Mouse (Mus musculus): Measurements from ENCODE around the gene Rnd2. TPM values are rescaled to one million over a fixed set of nuclear protein-coding genes. Genes with fewer than 3 reads are reported as not detected.
"Not testable (repeated sequence)": the region's sequence is repeated elsewhere in the genome, so short reads cannot be mapped to it uniquely, and the experiment has no call there.

Gene Rnd2
- total RNA-seq, 2 experiments from 2014 or later: 2.8 to 3.0 TPM

DNA sequence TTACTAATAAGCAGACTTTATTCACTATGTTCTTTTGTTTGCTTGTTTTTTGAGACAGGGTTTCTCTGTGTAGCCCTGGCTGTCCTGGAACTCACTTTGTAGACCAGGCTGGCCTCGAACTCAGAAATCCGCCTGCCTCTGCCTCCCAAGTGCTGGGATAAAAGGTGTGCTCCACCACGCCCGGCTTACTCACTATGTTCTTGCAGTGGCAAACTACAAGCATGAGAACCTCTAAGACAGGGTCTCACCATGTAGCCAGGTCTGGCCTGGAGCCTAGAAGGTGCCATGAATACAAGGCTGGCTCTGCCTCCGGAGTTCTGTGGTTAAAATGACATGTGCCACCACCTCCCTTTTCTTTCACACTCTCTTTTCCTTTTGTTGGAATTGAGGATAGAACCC is 1.8 kb downstream of the Rnd2 start:
- DNase-seq; intact Hi-C loops (cut with DNase I): not testable (repeated sequence)

DNA sequence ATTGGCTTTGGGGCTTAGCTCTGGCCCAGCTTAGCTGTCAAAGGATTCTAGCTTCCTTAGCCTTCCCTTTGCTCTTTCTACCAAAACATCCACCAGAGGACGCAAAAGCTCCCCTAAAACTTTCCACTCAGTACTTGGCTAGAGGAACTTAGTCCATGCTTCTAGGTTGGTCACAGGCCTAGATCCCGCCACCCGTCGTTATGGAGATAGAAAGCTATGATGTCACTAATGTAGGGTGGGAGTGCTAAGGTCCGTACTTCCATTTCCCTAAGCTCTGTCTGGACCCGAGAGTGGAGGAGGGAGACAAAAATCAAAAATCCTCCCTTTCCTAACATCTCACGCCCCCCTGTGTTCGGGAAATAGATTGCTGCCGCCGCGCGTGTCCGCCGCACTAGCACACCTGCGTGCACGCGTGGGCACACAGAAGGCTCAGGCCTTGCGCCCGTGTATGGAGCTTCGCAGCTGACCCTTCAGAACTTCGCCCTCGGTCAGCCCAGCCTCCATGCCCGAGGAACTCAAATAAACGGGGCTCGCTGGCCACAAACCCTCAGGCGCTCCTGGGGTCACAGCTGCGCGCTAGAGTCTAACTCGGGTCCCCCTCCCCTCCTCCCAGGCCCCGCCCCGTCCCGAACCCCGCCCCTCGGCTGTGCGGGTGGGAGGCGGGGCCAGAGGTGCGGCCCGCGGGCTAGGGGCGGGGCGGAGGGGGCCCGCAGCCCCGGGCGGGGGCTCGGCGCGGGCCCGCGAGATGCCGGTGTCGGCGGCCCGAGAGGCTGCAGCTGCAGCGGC is 2.9 kb downstream of the Rnd2 start:
- intact Hi-C loops (cut with DNase I): no loop called here
- peak; percentile 54 to 56 for DNase-seq

DNA sequence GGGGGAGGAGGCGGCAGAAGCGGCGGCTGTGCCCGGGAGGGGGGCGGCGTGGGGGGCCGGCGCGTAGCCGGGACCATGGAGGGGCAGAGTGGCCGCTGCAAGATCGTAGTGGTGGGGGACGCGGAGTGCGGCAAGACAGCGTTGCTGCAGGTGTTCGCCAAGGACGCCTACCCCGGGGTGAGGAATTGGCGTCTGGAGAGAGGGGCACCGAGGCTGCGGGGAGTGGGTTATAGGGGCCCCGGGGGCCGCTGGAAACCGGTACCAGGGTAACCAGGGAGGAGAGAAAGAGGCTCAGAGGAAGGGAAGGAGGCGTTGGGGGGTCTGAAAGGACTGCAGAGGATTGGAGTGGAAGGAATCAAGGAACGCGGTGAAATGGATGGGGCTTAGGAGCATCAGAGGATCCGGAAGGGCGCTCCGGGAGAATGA is 3.5 kb downstream of the Rnd2 start:
- intact Hi-C loops (cut with DNase I): no loop called here
- DNase-seq: peak in 1 of 2 experiments; percentile 13

DNA sequence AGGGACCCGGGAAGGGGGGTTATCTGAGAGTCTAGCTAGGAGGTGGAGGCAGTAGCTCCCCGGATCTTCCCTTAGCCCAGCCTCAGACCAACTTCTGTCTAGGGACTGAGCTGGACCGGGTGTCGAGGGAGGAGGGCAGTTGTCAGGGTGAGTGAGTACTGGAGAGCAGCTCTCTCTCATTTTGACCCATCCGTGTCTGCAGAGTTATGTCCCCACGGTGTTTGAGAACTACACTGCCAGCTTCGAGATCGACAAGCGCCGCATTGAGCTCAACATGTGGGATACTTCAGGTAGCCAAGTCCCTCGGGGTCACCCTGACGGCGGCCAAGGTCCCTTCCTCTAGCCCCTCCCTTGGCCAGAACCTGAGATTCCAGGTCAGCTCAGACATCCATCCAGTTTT is 3.9 kb downstream of the Rnd2 start:
- intact Hi-C loops (cut with DNase I): no loop called here
- no peak for DNase-seq

DNA sequence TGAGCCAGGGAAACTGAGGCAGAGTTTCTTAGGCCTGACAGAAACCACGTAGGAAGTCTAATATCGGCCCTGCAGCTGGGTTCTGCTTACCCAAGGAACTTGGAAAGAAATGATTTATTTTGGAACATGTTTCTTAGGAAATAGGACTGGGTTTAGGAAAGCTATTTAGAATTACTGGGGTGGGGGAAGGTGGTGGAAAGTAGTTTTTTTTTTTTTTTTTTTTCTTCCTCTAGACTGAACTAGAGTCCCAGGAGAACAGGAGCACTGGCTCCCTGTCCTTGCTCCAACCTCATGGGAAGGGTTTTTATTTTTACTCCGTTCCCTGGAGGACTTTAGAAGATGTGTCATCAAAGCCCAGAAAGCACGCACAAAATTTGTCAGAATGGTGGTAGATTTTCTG is 4.4 kb downstream of the Rnd2 start:
- DNase-seq: no peak
- intact Hi-C loops (cut with DNase I): no loop called here

DNA sequence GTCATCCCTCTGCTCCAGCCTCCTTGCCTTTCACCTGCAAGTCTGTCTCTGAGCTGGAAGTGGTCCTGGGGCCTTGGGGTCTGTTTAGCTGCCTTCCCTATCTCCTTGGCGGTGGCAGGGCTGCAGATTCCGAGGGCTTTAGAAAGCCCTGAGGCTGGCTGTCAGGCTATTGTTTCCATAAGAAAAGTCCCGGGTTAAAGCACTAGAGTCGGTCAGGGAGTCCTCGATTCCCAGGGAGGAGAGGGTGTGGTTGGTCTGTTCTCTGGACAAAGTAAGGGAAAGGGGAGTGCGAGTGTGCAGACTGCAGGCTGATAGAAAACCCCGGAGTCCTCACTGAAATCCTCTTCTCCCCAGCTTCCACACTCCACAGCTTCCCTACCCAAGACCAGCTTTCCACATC is 5.4 kb downstream of the Rnd2 start:
- DNase-seq: no peak
- intact Hi-C loops (cut with DNase I): loop anchor here (5.0 kb wide), 1 partner anchor 77 kb away; no protein-coding TSS in a partner anchor

DNA sequence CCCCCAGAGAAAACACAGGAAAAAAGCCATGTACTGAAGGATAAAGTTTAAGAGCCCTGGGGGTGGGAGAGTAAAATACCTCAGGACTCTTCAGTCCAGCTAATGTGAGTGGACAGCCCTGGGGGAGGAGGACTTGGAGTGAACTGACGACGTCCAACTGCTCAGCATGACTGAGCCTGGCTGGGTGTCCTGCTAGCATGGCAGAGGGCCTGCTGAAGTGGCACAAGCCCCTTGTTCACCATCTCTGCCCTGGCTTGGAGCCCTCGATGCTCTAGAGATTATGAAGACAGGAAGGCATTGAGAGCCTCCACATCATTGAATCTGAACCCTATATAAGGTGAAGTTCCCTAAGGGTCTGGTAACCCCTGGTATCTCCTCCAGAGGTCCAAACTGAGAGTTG is 7.1 kb downstream of the Rnd2 start:
- DNase-seq: no peak
- intact Hi-C loops (cut with DNase I): loop anchor here (5.0 kb wide), 1 partner anchor 75 kb away; no protein-coding TSS in a partner anchor

DNA sequence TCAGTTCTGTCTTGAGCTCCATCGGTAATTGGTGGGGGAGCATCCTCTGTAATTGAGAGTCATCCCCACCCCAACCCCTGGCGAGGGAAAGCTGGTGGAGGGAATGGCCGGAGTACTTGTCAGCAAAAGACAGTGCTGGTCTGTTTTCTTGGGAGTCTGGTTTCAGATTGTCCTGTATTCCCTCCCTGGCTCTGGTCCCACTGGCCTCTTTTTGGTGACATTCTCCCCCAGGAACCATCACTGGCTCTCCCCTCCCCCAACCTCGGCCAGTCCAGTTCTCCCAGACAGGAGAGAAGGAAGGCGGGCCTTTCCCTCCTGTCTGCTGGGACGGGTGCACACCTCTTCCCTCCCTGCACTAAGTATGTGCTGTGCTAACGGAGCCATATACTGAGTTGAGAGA is 7.5 kb downstream of the Rnd2 start:
- no peak for DNase-seq
- intact Hi-C loops (cut with DNase I): loop anchor here (5.0 kb wide), 1 partner anchor 75 kb away; no protein-coding TSS in a partner anchor

DNA sequence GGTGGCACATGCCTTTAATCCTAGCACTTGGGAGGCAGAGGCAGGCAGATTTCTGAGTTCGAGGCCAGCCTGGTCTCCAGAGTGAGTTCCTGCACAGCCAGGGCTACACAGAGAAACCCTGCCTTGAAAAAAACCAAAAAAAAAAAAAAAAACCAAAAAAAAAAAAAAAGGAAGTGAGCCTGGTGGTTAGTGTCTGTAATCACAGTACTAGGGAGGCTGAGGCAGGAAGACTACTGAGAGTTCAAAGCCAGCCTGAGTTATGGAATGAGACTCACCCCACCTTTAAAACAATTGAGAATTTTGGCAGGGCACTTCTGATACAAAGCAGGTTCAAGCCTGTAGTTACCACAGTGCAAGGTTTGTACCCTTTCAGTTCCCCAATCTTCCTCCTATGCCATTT is 8.9 kb downstream of the Rnd2 start:
- not testable (repeated sequence) for DNase-seq
- intact Hi-C loops (cut with DNase I): loop anchor here (5.0 kb wide), 1 partner anchor 74 kb away; no protein-coding TSS in a partner anchor

DNA sequence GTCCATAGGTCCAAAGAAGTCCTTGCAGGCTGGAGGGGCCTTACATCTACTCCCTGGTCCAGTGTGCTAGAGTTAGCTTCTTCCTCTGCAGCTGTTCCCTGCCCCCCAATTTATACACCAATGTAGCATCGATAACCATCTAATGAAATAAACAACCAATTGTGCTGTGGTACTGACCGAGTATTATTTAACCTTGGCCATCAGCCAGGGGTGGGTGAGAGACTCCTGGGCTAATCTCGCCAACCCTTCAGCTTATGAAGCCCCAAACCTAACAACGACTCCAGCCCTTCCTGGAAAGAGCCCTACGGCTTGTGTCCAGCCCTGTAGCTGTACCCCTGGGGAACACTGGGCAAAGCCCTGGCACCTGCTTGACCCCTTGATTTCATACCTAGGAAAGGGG is 9.5 kb downstream of the Rnd2 start:
- DNase-seq: no peak
- intact Hi-C loops (cut with DNase I): loop anchor here (5.0 kb wide), 1 partner anchor 73 kb away; no protein-coding TSS in a partner anchor

DNA sequence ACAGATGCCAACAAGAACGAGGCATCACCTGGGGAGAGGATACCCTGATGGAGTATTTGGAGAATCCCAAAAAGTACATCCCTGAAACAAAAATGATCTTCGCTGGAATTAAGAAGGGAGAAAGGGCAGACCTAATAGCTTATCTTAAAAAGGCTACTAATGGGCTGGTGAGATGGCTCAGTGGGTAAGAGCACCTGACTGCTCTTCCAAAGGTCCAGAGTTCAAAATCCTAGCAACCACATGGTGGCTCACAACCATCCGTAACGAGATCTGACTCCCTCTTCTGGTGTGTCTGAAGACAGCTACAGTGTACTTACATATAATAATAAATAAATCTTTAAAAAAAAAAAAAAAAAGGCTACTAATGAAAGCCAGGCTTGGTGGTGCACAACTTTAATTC is 11.6 kb downstream of the Rnd2 start:
- DNase-seq; intact Hi-C loops (cut with DNase I): not testable (repeated sequence)

DNA sequence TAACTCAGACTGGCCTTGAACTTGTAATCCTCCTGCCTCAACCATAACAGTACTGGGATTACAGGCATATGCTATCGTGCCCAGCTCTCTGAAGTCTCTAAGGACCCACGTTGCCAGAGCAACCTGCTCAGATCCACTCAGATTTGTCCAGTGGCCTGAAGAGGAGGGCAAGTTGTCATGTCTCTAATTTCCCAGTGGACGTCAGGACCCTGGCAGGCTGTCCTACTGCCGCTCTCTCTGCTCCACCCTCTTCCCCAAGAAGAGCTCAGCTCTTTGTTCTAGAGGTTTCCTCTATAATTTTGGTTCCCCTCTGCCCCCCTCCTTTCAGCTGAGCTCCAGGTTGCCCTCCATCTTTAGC is 12.4 kb downstream of the Rnd2 start:
- DNase-seq: no peak
- intact Hi-C loops (cut with DNase I): no loop called here

DNA sequence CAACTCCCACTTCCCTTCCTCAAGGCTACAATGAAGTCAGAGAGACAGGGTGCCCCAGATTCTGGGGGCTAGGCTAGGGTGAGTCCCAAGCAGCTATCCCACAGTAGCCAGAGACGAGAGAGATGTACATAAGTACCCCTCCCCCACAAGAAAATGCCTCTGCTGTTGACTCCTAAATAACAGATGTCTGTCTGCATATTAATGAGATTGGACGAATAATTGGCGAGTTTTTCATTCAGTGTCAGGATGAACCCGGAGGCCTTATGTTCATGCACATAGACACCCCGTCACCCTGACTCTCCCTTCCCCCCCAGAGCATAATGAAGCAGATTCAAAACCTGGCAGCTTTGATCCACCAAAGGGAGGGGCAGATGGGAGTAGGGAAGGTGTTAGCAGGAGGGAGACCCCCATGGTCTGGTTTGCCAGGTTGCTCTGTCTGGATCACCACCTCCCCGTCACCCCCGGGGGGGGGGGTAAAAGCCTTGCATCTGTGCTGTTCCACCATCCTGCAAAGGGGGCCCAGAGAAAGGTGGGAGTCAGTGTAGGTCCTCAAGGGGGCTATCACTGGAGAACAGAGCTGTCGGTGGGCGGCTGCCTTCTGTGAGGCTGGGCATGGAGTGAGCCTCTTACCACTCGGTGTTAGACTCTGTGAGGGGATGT is 12.9 kb downstream of the Rnd2 start:
- intact Hi-C loops (cut with DNase I): no loop called here
- DNase-seq: no peak

DNA sequence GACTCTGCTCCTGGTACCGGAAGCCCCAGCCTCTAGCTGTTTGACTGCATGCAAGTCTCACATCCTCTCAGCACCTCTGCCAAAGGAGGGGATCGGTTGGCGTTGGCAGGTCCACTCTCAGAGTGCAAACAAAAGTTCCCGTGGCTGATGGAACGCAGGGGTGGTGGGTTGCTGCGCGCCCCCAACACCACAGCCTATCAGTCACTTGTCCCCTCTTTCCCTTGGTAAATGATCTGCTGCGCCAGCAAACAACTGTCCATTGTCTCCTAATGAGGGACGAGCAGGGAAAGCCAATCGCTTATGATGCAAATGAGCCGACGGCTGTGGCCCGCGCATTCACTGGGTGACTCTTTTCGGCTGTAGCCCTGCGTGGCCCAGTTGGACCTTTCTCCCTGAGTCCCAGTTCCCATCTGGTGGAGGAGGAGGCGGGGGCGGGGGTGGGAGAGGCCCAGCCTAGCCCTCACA is 14.4 kb downstream of the Rnd2 start:
- intact Hi-C loops (cut with DNase I): no loop called here
- no peak for DNase-seq

DNA sequence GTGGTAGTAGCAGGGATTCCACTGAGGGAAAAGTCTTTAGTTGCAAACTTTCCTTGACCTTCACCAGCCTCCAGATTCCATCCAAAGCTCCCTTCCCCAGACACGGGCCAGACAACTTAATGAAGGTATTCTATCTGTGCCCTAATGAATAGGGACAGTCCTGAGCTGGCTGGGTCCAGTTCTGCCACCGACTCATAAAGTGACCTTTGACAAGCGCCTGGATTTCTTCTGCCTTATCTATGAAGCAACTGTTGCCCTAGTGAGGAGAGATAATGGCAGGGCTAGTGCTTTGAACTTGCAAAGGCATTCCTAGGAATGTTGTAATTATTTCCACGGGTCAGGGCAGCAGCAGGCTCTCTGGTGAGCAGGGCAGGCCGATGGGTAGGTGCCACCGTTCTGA is 16.1 kb downstream of the Rnd2 start:
- no peak for DNase-seq
- intact Hi-C loops (cut with DNase I): no loop called here

DNA sequence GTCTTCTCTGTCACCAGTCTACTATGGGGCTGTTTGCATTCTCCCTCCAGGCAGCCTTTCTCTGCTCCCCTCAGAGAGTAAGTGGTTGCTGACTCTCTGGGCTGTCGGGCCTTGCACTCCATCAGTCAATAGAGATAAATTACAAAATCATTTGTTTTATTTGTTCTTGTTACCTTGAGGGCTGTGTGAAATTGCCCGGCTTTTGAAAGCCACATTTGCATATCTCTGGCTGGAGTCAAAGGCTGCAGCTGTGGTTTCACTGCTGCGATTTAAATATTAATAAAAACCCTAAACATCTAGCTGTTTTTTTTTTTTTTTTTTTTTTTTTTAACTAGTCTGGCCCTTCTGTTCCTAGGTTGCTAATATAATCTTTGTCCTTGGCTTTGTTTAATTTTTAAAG is 19.0 kb downstream of the Rnd2 start:
- intact Hi-C loops (cut with DNase I): no loop called here
- no peak for DNase-seq

DNA sequence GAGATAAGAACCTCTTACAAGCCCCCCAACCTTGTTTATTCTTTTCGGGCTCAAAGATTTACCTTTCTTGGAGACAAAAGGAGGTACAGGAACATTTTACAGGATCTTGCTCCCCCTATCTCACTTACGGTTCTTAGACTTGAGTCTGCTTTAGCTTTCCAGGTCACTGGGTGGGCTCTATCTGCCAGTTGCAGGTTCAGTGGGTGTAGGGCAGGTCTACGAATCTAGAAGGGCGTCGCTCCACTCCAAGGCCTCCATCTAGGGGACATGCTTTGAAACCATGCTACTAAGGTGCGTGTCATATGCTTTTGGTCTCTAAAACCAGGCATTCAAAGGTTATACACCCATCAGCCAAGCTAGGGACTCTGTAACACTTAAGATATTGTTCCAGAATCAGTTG is 19.4 kb downstream of the Rnd2 start:
- no peak for DNase-seq
- intact Hi-C loops (cut with DNase I): no loop called here

DNA sequence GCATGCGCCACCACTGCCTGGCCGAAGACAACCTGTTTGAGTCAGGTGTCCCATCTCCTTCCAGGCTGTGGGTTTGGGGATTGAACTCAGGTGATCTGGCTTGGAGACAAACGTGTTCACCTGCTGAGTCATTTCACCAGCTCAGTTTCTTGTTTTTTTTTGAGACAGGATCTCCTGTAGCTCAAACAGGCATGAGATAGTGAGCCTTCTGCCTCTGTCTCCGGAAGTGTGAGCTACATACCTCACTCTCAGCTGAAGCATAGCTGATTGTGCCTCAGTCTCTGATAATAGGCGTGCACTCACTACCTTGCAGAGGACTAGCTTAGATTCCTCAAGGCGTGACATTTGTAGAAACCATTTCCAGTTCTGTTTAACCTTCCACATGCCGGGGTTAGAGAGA is 20.0 kb downstream of the Rnd2 start:
- DNase-seq: no peak
- intact Hi-C loops (cut with DNase I): no loop called here

DNA sequence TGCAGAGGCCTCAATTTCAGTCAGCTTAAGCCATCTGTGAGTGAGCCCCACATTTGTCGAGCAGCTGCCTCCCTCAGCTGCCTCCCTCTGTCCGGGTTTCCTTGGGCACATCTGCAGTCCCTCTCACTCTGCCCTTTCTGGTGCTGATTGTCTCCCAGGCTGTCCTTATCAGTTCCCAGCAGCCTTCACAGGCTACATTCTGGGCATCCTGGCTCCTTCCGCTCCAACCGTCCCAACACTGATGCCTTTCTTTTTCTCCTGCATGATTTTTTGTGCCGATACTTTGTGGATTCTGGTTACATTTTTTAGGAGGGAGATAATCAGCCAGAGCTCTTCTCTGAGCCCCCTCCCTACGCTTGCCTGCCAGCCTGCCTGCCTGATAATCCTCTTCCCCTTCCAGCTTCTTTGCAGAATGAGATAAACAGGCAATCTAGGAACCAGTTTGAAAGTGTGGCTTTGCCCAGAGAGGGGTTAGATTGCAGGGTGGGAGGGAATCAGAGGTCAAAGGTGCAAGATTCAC is 20.8 kb downstream of the Rnd2 start:
- intact Hi-C loops (cut with DNase I): no loop called here
- no peak for DNase-seq

DNA sequence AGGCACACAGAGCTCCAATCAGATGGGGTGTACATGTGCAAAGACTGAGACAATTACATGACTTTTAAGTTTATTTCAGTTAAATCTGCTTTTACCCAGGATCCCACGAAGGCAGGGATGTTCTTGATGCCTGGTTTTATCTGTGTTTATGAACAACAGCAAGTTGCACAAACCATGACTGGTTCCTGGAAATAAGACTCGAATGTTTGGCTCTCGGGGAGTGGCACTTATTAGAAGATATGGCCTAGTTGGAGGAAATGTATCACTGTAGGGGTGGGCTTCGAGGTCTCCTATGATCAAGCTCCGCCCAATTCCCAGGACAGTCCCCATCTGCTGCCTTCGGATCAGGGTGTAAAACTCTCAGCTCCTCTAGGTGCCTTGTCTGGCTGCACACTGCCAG is 21.3 kb downstream of the Rnd2 start:
- intact Hi-C loops (cut with DNase I): no loop called here
- no peak for DNase-seq

DNA sequence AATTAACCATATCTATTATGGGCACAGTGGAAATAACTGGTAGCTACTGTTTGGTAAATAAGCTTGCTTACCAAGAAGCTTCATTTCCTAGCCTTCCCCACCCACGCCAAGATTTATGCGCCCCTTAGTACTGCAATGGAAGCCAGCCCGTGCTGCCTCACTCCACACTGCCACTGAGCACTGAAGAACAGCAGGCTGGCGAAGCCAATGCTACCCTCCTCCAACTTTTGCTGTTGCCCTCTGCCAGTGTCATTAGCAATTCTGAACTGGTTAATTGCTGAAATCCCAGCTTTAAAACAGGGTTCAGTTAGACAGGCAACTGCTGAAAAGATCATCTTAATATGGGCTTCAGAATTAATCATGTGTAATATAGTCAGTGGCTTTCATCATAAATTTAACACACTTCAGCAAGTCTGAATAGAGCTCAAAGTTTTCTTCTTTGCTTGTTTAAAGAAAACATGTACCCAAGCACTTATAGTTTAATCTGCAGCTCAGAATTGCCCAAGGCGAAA is 41.5 kb downstream of the Rnd2 start:
- no peak for DNase-seq
- intact Hi-C loops (cut with DNase I): no loop called here

Measured in gastrocnemius, postnatal 36 days (tissue).